Mouse (Mus musculus): Measurements from ENCODE around the gene Wdfy4. TPM values are rescaled to one million over a fixed set of nuclear protein-coding genes. Genes with fewer than 3 reads are reported as not detected.

Wdfy4 gene
- total RNA-seq, 2 experiments from 2014 or later = 0.47 to 0.59 TPM

Other genes starting within 250 kb of the Wdfy4 start
- gene Lrrc18, start 194.1 kb downstream of the Wdfy4 start, total RNA-seq (2021) = not detected
- 1 to 10 TPM; 1.2 to 1.6 TPM for gene Arhgap22, start 28.5 kb upstream of the Wdfy4 start, total RNA-seq (2021)